Mouse (Mus musculus) embryonic facial prominence, embryonic 14.5 days (tissue): ENCODE measurements around the gene Dtx2. TPM values are rescaled to one million over a fixed set of nuclear protein-coding genes. Genes with fewer than 3 reads are reported as not detected.
A peak's percentile ranks its signal among the peaks of the same experiment; 100 is the strongest.

Experiments used
- ATAC-seq: fragments of 200-750 bp; cut with Nextera tagmentation; 2 replicates; pipeline ENCODE4 v1.8.0; 2017; ENCODE audit warnings: low read depth, moderate number of reproducible peaks, moderate TSS enrichment
- DNase-seq: peaks from one replicate; pipeline ENCODE4 v3.0.0-alpha.2; 2015; ENCODE audit warnings: low spot score
- H3K27ac ChIP-seq: fragments of 300-500 bp; sonication (generic); replicated peaks from 2 replicates; pipeline ENCODE4 v1.5.1; 2014; ENCODE audit warnings: low read depth, mild to moderate bottlenecking, low read length, moderate library complexity
- H3K27me3 ChIP-seq: fragments of 300-500 bp; sonication (generic); replicated peaks from 2 replicates; pipeline ENCODE4 v1.6.1; 2014; ENCODE audit warnings: low read length; ENCODE audit not compliant: control insufficient read depth, insufficient read depth
- H3K36me3 ChIP-seq: fragments of 300-500 bp; sonication (generic); 2 replicates; pipeline ENCODE4 v1.6.1; 2014; ENCODE audit warnings: low read length, mixed read lengths; ENCODE audit not compliant: control insufficient read depth, insufficient read depth
- H3K4me1 ChIP-seq: fragments of 300-500 bp; sonication (generic); 2 replicates; pipeline ENCODE4 v1.6.1; 2014; ENCODE audit warnings: antibody characterized with exemption, low read length; ENCODE audit not compliant: control insufficient read depth, insufficient read depth
- H3K4me2 ChIP-seq: fragments of 300-500 bp; sonication (generic); 2 replicates; pipeline ENCODE4 v1.6.1; 2014; ENCODE audit warnings: low read depth, mild to moderate bottlenecking, low read length, moderate library complexity, mixed read lengths
- H3K4me3 ChIP-seq: fragments of 300-500 bp; sonication (generic); 2 replicates; pipeline ENCODE4 v1.5.1; 2014; ENCODE audit warnings: low read depth, mild to moderate bottlenecking, low read length
- H3K9ac ChIP-seq: fragments of 300-500 bp; sonication (generic); 2 replicates; pipeline ENCODE4 v1.6.1; 2014; ENCODE audit warnings: low read depth, mild to moderate bottlenecking, low read length, moderate library complexity, mixed read lengths
- H3K9me3 ChIP-seq: fragments of 300-500 bp; sonication (generic); 2 replicates; pipeline ENCODE4 v1.6.1; 2016; ENCODE audit warnings: low read length; ENCODE audit not compliant: control insufficient read depth
- WGBS: fragments of 180-500 bp; shearing (Covaris S2); extraction: QIAGEN DNeasy Blood & Tissue Kit; methylation state at CpG from one replicate; pipeline ENCODE4 v1.1.7; 2014; 5-methylcytosine and 5-hydroxymethylcytosine counted together
- polyA plus RNA-seq: library from polyadenylated mRNA; unstranded; fragments of >200 nt; fragmentation: Nextera tagmentation; extraction: Ambion mirVana; gene quantifications from 2 replicates; pipeline ENCODE4 v1.2.1, GENCODE M21; 2014

The Dtx2 gene
- polyA plus RNA-seq, 1 experiment from 2014 or later, result 25.2 TPM

DNA sequence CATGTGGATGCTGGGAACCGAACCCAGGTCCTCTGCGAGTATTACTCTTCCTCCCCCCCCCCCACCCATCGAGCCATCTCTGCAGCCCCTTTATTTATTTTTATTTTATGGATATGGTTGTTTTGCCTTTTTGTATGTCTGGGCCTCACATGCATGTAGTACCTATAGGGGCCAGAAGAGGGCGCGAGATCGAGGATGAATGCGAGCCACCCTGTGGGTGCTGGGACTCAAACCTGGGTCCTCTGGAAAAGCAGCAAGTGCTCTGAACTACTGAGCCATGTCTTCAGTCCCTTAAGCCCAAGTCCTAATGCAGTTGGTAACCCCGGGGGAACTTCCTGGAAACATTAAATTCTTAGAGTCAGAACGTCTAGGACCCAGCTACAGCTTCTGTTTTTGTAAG, 27.7 kb upstream of the Dtx2 start:
- Histone ChIP-seq H3K4me2 (no peak overlapping the region), H3K4me1 (peaks cover 5% of the 10 kb centered on the region; the same call in 1 of the 2 replicates), H3K9ac (no peak overlapping the region), H3K27me3 (no peaks in the 10 kb centered on the region), H3K27ac (no peak overlapping the region), H3K9me3 (no peaks in the 10 kb centered on the region), H3K36me3 (no peaks in the 10 kb centered on the region), H3K4me3 (no peak overlapping the region)
- ATAC-seq (no peak), DNase-seq (no peak)
- 60% methylated on average over 9 of the region's 9 CpGs for WGBS

GRCm38 (mm10) chr5:135968781-135969180, 25.8 kb upstream of the Dtx2 start:
- 47% methylated on average over 1 of the region's 1 CpGs for whole genome bisulfite sequencing
- no peak overlapping the region for H3K4me2 ChIP-seq
- no peak overlapping the region for H3K9ac ChIP-seq
- no peaks in the 10 kb centered on the region for H3K9me3 ChIP-seq
- no peak overlapping the region for H3K27ac ChIP-seq
- no peaks in the 10 kb centered on the region for H3K36me3 ChIP-seq
- DNase-seq, result no peak
- H3K4me3 ChIP-seq, result no peak overlapping the region
- no peaks in the 10 kb centered on the region for H3K4me1 ChIP-seq
- no peaks in the 10 kb centered on the region for H3K27me3 ChIP-seq
- no peak for ATAC-seq

DNA sequence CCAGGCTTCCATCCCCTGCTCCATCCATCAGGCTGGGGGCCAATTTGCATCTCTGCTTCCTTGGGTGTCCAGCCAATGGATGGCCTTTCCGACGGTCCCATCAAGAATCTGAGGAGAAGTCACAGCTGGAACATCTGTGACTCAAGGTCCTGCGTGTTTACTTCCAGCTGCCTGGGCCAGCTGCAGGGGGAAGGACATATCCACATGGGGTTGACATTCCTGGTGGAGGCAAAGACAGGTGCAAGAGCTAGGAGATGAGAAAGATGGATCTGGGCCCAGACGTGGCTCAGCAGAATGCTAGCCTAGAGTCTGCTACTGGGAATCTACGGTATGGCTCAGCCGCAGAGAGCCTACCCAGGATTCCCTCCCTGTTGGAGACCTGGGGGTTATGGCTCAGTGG, 24.4 kb upstream of the Dtx2 start:
- Histone ChIP-seq H3K4me2 (no peak overlapping the region), H3K36me3 (no peaks in the 10 kb centered on the region), H3K27ac (no peak overlapping the region), H3K9me3 (no peaks in the 10 kb centered on the region), H3K27me3 (no peaks in the 10 kb centered on the region), H3K9ac (no peak overlapping the region), H3K4me1 (no peaks in the 10 kb centered on the region), H3K4me3 (no peak overlapping the region)
- 67% methylated on average over 6 of the region's 6 CpGs for WGBS
- DNase-seq (peak; percentile 26), ATAC-seq (no peak)

DNA sequence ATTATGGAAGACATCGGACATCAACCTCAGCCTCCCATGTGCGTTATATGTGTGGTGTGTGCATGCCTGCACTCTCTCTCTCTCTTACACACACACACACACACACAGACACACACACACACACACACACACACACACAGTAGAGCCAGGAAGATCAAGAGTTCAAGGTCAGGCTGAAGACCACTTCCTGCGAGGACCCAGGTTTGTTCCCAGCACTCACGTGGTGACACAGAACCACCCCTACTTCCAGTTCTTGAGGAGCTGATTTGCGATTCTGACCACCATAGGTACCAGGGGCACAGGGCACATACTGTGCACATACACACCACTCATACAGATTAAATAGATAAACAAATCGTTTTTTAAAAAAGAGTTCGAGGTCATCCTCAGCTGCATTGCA, 22.7 kb upstream of the Dtx2 start:
- DNase-seq (no peak), ATAC-seq (no peak)
- no peaks in the 10 kb centered on the region for H3K36me3 ChIP-seq
- H3K27me3 ChIP-seq, result no peaks in the 10 kb centered on the region
- no peak overlapping the region for H3K9ac ChIP-seq
- H3K4me3 ChIP-seq, result no peak overlapping the region
- H3K27ac ChIP-seq, result no peak overlapping the region
- H3K9me3 ChIP-seq, result no peaks in the 10 kb centered on the region
- H3K4me1 ChIP-seq, result no peaks in the 10 kb centered on the region
- 88% methylated on average over 7 of the region's 7 CpGs for whole genome bisulfite sequencing
- no peak overlapping the region for H3K4me2 ChIP-seq

DNA sequence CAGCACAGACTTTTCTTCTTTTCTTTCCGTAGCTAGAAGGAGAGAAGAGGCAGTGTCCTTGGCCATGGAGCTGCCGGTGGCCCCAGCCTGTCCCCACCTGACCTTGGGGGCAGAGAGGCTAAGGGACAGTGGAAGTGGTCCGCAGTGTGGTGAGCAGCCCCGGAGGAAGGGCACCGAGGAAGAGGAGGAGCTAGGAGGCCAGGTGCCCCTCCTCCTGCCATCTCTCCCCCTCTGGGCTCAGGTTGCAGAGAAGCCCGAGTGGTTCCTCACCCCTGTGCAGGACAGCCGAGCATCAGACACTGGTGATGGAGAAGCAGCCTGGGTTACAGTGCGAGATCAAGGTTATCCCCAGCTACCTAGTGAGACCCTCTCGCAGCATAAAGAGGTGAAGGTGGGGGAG, 20.2 kb upstream of the Dtx2 start, which contains the start of gene Ssc4d:
TSS of gene Ssc4d (minus strand) at position 167 of the 400 bp plus-strand sequence.
- Histone ChIP-seq H3K4me1 (no peaks in the 10 kb centered on the region), H3K4me3 (peak within 1 kb of the TSS; percentile 13; the same call in 1 of the 2 replicates), H3K9ac (peak within 1 kb of the TSS; percentile 21; the same call in 1 of the 2 replicates), H3K36me3 (no peaks in the 10 kb centered on the region), H3K27ac (no peak within 1 kb of the TSS), H3K9me3 (no peaks in the 10 kb centered on the region), H3K27me3 (no peaks in the 10 kb centered on the region), H3K4me2 (peak within 1 kb of the TSS; percentile 28)
- no peak for DNase-seq
- 19% methylated on average over 8 of the region's 9 CpGs for WGBS
- no peak for ATAC-seq

GRCm38 (mm10) chr5:135975893-135976668, 18.5 kb upstream of the Dtx2 start:
- Histone ChIP-seq H3K4me1 (no peaks in the 10 kb centered on the region), H3K4me3 (no peak overlapping the region), H3K9me3 (no peaks in the 10 kb centered on the region), H3K36me3 (no peaks in the 10 kb centered on the region), H3K4me2 (no peak overlapping the region), H3K27me3 (no peaks in the 10 kb centered on the region), H3K27ac (no peak overlapping the region), H3K9ac (no peak overlapping the region)
- WGBS, result 87% methylated on average over 8 of the region's 8 CpGs
- ATAC-seq (no peak), DNase-seq (no peak)

- no peak for ATAC-seq
- H3K4me2 ChIP-seq, result no peak overlapping the region
- no peaks in the 10 kb centered on the region for H3K4me1 ChIP-seq
- no peak overlapping the region for H3K27ac ChIP-seq
- H3K4me3 ChIP-seq, result no peak overlapping the region
- no peaks in the 10 kb centered on the region for H3K36me3 ChIP-seq
- no peaks in the 10 kb centered on the region for H3K27me3 ChIP-seq
- no peak overlapping the region for H3K9ac ChIP-seq
- WGBS, result 79% methylated on average over 5 of the region's 5 CpGs
- no peaks in the 10 kb centered on the region for H3K9me3 ChIP-seq
- no peak for DNase-seq
Measured at GRCm38 (mm10) chr5:135979381-135979780, 15.2 kb upstream of the Dtx2 start.

DNA sequence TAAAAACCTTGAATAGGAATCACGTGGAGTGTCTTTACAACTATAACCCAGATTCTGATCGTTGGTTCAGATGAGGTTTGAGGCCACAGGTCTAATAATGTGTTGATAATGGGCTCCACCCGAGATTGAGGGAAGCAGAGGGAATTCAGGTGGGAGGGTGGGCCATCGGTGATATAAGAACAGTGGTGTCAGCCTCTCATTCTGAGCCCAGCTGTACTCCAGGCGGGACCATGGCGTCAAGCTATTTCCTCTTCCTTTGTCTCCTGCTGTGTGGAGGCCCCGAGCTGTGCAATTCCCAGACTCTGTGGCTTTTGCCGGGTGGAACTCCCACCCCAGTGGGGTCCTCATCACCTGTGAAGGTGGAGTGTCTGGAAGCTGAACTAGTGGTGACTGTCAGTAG, 14.7 kb upstream of the Dtx2 start, which contains the start of gene Zp3:
TSS of gene Zp3 (plus strand) at position 196 of the 400 bp plus-strand sequence.
- no peak within 1 kb of the TSS for H3K27ac ChIP-seq
- H3K9me3 ChIP-seq, result no peaks in the 10 kb centered on the region
- H3K27me3 ChIP-seq, result no peaks in the 10 kb centered on the region
- ATAC-seq (no peak), DNase-seq (no peak)
- H3K9ac ChIP-seq, result no peak within 1 kb of the TSS
- 75% methylated on average over 8 of the region's 8 CpGs for WGBS
- H3K4me2 ChIP-seq, result no peak within 1 kb of the TSS
- no peak within 1 kb of the TSS for H3K4me3 ChIP-seq
- H3K36me3 ChIP-seq, result no peaks in the 10 kb centered on the region
- H3K4me1 ChIP-seq, result no peaks in the 10 kb centered on the region

DNA sequence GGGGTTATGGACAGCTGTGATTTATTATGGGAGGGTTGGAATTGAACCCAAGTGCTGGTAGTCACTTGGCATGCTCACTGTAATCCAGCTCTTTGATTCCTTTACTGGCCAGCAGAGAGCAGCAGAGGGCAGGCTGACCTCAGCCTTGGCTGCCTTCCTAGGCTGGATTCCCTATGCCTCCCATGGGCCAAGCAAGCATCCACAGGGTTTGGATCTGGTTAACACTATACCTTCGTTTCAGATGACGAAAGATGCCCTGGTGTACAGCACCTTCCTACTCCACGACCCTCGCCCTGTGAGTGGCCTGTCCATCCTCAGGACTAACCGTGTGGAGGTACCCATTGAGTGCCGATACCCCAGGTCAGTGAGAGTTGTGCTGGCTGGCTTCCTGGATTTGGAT, 12.2 kb upstream of the Dtx2 start:
- DNase-seq (peak; percentile 69), ATAC-seq (peak; percentile 63)
- 29% methylated on average over 6 of the region's 6 CpGs for WGBS
- Histone ChIP-seq H3K36me3 (no peaks in the 10 kb centered on the region), H3K9ac (no peak overlapping the region), H3K4me2 (no peak overlapping the region), H3K4me3 (no peak overlapping the region), H3K9me3 (no peaks in the 10 kb centered on the region), H3K27ac (no peak overlapping the region), H3K4me1 (no peaks in the 10 kb centered on the region), H3K27me3 (no peaks in the 10 kb centered on the region)
